Mouse (Mus musculus) cerebellum, postnatal 25 days (tissue): Measurements from ENCODE around the gene Oxct2b.
"Not testable (repeated sequence)": the region's sequence is repeated elsewhere in the genome, so short reads cannot be mapped to it uniquely, and the experiment has no call there.

Experiments used
- DNase-seq, 2 experiments: peaks; one replicate each; pipeline ENCODE4 v3.0.0; 2021; ENCODE audit warnings: mixed read lengths in 2 of 2

Gene Oxct2b

GRCm38 (mm10) chr4:123114651-123115050, 1.4 kb upstream of the Oxct2b start:
- DNase-seq = not testable (repeated sequence)

GRCm38 (mm10) chr4:123116640-123117039, 574 bp downstream of the Oxct2b start:
- DNase-seq = not testable (repeated sequence)

- DNase-seq = no peak
These were observed 5.2 kb downstream of the Oxct2b start for GRCm38 (mm10) chr4:123121286-123121685.

GRCm38 (mm10) chr4:123126626-123127025, 10.6 kb downstream of the Oxct2b start:
- peak; percentile 66 to 69 for DNase-seq

- DNase-seq = peak; percentile 44 to 50
These were observed 11.0 kb downstream of the Oxct2b start for GRCm38 (mm10) chr4:123127051-123127450.

GRCm38 (mm10) chr4:123137551-123137950, 21.5 kb downstream of the Oxct2b start:
- no peak for DNase-seq

- peak; percentile 80 to 90 for DNase-seq
These were observed 23.6 kb downstream of the Oxct2b start, which contains the start of gene Ppie for GRCm38 (mm10) chr4:123139513-123140154. Ppie (minus strand) TSS chr4:123139951.

- no peak for DNase-seq
These were observed 31.5 kb downstream of the Oxct2b start for GRCm38 (mm10) chr4:123147446-123148150.

GRCm38 (mm10) chr4:123152003-123152402, 35.9 kb downstream of the Oxct2b start:
- no peak for DNase-seq

- DNase-seq = no peak
These were observed 36.9 kb downstream of the Oxct2b start for GRCm38 (mm10) chr4:123152976-123153375.

GRCm38 (mm10) chr4:123155004-123155403, 38.9 kb downstream of the Oxct2b start:
- DNase-seq = peak; percentile 14 to 41

GRCm38 (mm10) chr4:123155427-123155826, 39.4 kb downstream of the Oxct2b start:
- no peak for DNase-seq

- DNase-seq = no peak
These were observed 39.8 kb downstream of the Oxct2b start for GRCm38 (mm10) chr4:123155840-123156239.

GRCm38 (mm10) chr4:123160571-123160970, 44.5 kb downstream of the Oxct2b start:
- DNase-seq = no peak

- not testable (repeated sequence) for DNase-seq
These were observed 45.2 kb downstream of the Oxct2b start for GRCm38 (mm10) chr4:123161251-123161650.

GRCm38 (mm10) chr4:123162305-123162917, 46.3 kb downstream of the Oxct2b start:
- no peak for DNase-seq

- DNase-seq = no peak
These were observed 48.1 kb downstream of the Oxct2b start for GRCm38 (mm10) chr4:123164157-123164556.
